Mouse (Mus musculus): ENCODE measurements at regions not wholly inside any gene's neighbourhood (a gene's known extent, or its start where the extent isn't known, plus 50 kb on each side); places are given as distances from the start of the nearest gene placed in this dataset.

GRCm38 (mm10) chr8:118137846-118138245 lies 145.7 kb upstream of the Cdh13 start:
- WGBS: 62% methylated on average over 3 of the region's 3 CpGs
- no peak for ATAC-seq (ENCODE audit: insufficient number of reproducible peaks, insufficient read depth, low FRiP score, low read depth)
- Histone ChIP-seq H3K36me3 (ENCODE audit: control insufficient read depth, insufficient read depth, low read length) (no peaks in the 10 kb centered on the region), H3K9me3 (ENCODE audit: control insufficient read depth, low read depth, low read length) (no peaks in the 10 kb centered on the region), H3K27me3 (ENCODE audit: control insufficient read depth, insufficient read depth, low read length) (no peaks in the 10 kb centered on the region), H3K4me1 (ENCODE audit: control insufficient read depth, insufficient read depth, low read length) (no peaks in the 10 kb centered on the region), H3K9ac (replicated peaks; ENCODE audit: low read depth, low read length) (no peak overlapping the region), H3K4me2 (replicated peaks; ENCODE audit: low read depth, low read length) (no peak overlapping the region), H3K27ac (ENCODE audit: low read length) (no peak overlapping the region), H3K4me3 (ENCODE audit: low read depth, low read length) (no peak overlapping the region)

GRCm38 (mm10) chr8:118124993-118125392 lies 158.5 kb upstream of the Cdh13 start:
- H3K4me1 ChIP-seq (ENCODE audit: control insufficient read depth, insufficient read depth, low read length): no peaks in the 10 kb centered on the region
- ATAC-seq (ENCODE audit: insufficient number of reproducible peaks, insufficient read depth, low FRiP score, low read depth): no peak
- H3K4me3 ChIP-seq (ENCODE audit: low read depth, low read length): no peak overlapping the region
- H3K4me2 ChIP-seq (replicated peaks; ENCODE audit: low read depth, low read length): no peak overlapping the region
- no peaks in the 10 kb centered on the region for H3K27me3 ChIP-seq (ENCODE audit: control insufficient read depth, insufficient read depth, low read length)
- no peaks in the 10 kb centered on the region for H3K9me3 ChIP-seq (ENCODE audit: control insufficient read depth, low read depth, low read length)
- H3K27ac ChIP-seq (ENCODE audit: low read length): no peak overlapping the region
- WGBS: 75% methylated on average over 7 of the region's 7 CpGs
- H3K9ac ChIP-seq (replicated peaks; ENCODE audit: low read depth, low read length): no peak overlapping the region
- H3K36me3 ChIP-seq (ENCODE audit: control insufficient read depth, insufficient read depth, low read length): no peaks in the 10 kb centered on the region

- H3K9ac ChIP-seq (replicated peaks; ENCODE audit: low read depth, low read length): no peak overlapping the region
- no peak for ATAC-seq (ENCODE audit: insufficient number of reproducible peaks, insufficient read depth, low FRiP score, low read depth)
- H3K27ac ChIP-seq (ENCODE audit: low read length): no peak overlapping the region
- no peaks in the 10 kb centered on the region for H3K27me3 ChIP-seq (ENCODE audit: control insufficient read depth, insufficient read depth, low read length)
- H3K9me3 ChIP-seq (ENCODE audit: control insufficient read depth, low read depth, low read length): no peaks in the 10 kb centered on the region
- no peak overlapping the region for H3K4me3 ChIP-seq (ENCODE audit: low read depth, low read length)
- WGBS: 77% methylated on average over 8 of the region's 8 CpGs
- no peak overlapping the region for H3K4me2 ChIP-seq (replicated peaks; ENCODE audit: low read depth, low read length)
- H3K4me1 ChIP-seq (ENCODE audit: control insufficient read depth, insufficient read depth, low read length): no peaks in the 10 kb centered on the region
- H3K36me3 ChIP-seq (ENCODE audit: control insufficient read depth, insufficient read depth, low read length): no peaks in the 10 kb centered on the region
Observed at GRCm38 (mm10) chr8:118114253-118114652, 169.3 kb upstream of the Cdh13 start.

GRCm38 (mm10) chr8:118104464-118105050 lies 179.0 kb upstream of the Cdh13 start:
- Histone ChIP-seq H3K4me1 (ENCODE audit: control insufficient read depth, insufficient read depth, low read length) (no peaks in the 10 kb centered on the region), H3K27me3 (ENCODE audit: control insufficient read depth, insufficient read depth, low read length) (no peaks in the 10 kb centered on the region), H3K27ac (ENCODE audit: low read length) (no peak overlapping the region), H3K4me3 (ENCODE audit: low read depth, low read length) (no peak overlapping the region), H3K9me3 (ENCODE audit: control insufficient read depth, low read depth, low read length) (no peaks in the 10 kb centered on the region), H3K4me2 (replicated peaks; ENCODE audit: low read depth, low read length) (no peak overlapping the region), H3K36me3 (ENCODE audit: control insufficient read depth, insufficient read depth, low read length) (no peaks in the 10 kb centered on the region), H3K9ac (replicated peaks; ENCODE audit: low read depth, low read length) (no peak overlapping the region)
- WGBS: 57% methylated on average over 14 of the region's 14 CpGs
- no peak for ATAC-seq (ENCODE audit: insufficient number of reproducible peaks, insufficient read depth, low FRiP score, low read depth)

- Histone ChIP-seq H3K4me3 (ENCODE audit: low read depth, low read length) (no peak overlapping the region), H3K27ac (ENCODE audit: low read length) (no peak overlapping the region), H3K9ac (replicated peaks; ENCODE audit: low read depth, low read length) (no peak overlapping the region), H3K4me1 (ENCODE audit: control insufficient read depth, insufficient read depth, low read length) (no peaks in the 10 kb centered on the region), H3K36me3 (ENCODE audit: control insufficient read depth, insufficient read depth, low read length) (no peaks in the 10 kb centered on the region), H3K27me3 (ENCODE audit: control insufficient read depth, insufficient read depth, low read length) (no peaks in the 10 kb centered on the region), H3K4me2 (replicated peaks; ENCODE audit: low read depth, low read length) (no peak overlapping the region), H3K9me3 (ENCODE audit: control insufficient read depth, low read depth, low read length) (no peaks in the 10 kb centered on the region)
- 60% methylated on average over 8 of the region's 8 CpGs for WGBS
- ATAC-seq (ENCODE audit: insufficient number of reproducible peaks, insufficient read depth, low FRiP score, low read depth): no peak
Observed at GRCm38 (mm10) chr8:118101346-118101745, 182.2 kb upstream of the Cdh13 start.

- Histone ChIP-seq H3K4me3 (ENCODE audit: low read depth, low read length) (no peak overlapping the region), H3K4me1 (ENCODE audit: control insufficient read depth, insufficient read depth, low read length) (no peaks in the 10 kb centered on the region), H3K27me3 (ENCODE audit: control insufficient read depth, insufficient read depth, low read length) (no peaks in the 10 kb centered on the region), H3K36me3 (ENCODE audit: control insufficient read depth, insufficient read depth, low read length) (no peaks in the 10 kb centered on the region), H3K4me2 (replicated peaks; ENCODE audit: low read depth, low read length) (no peak overlapping the region), H3K27ac (ENCODE audit: low read length) (no peak overlapping the region), H3K9me3 (ENCODE audit: control insufficient read depth, low read depth, low read length) (no peaks in the 10 kb centered on the region), H3K9ac (replicated peaks; ENCODE audit: low read depth, low read length) (no peak overlapping the region)
- no peak for ATAC-seq (ENCODE audit: insufficient number of reproducible peaks, insufficient read depth, low FRiP score, low read depth)
- 68% methylated on average over 5 of the region's 5 CpGs for WGBS
Observed at GRCm38 (mm10) chr8:118062736-118063135, 220.8 kb upstream of the Cdh13 start.

- H3K4me2 ChIP-seq (replicated peaks; ENCODE audit: low read depth, low read length): no peak overlapping the region
- H3K36me3 ChIP-seq (ENCODE audit: control insufficient read depth, insufficient read depth, low read length): no peaks in the 10 kb centered on the region
- H3K4me1 ChIP-seq (ENCODE audit: control insufficient read depth, insufficient read depth, low read length): no peaks in the 10 kb centered on the region
- no peak overlapping the region for H3K4me3 ChIP-seq (ENCODE audit: low read depth, low read length)
- H3K9ac ChIP-seq (replicated peaks; ENCODE audit: low read depth, low read length): no peak overlapping the region
- no peaks in the 10 kb centered on the region for H3K27me3 ChIP-seq (ENCODE audit: control insufficient read depth, insufficient read depth, low read length)
- H3K9me3 ChIP-seq (ENCODE audit: control insufficient read depth, low read depth, low read length): no peaks in the 10 kb centered on the region
- 85% methylated on average over 6 of the region's 6 CpGs for WGBS
- ATAC-seq (ENCODE audit: insufficient number of reproducible peaks, insufficient read depth, low FRiP score, low read depth): no peak
- H3K27ac ChIP-seq (ENCODE audit: low read length): no peak overlapping the region
Observed at GRCm38 (mm10) chr8:118056781-118057180, 226.8 kb upstream of the Cdh13 start.

GRCm38 (mm10) chr8:118055536-118055935 lies 228.0 kb upstream of the Cdh13 start:
- H3K27ac ChIP-seq (ENCODE audit: low read length): no peak overlapping the region
- no peaks in the 10 kb centered on the region for H3K9me3 ChIP-seq (ENCODE audit: control insufficient read depth, low read depth, low read length)
- H3K36me3 ChIP-seq (ENCODE audit: control insufficient read depth, insufficient read depth, low read length): no peaks in the 10 kb centered on the region
- no peaks in the 10 kb centered on the region for H3K27me3 ChIP-seq (ENCODE audit: control insufficient read depth, insufficient read depth, low read length)
- H3K4me2 ChIP-seq (replicated peaks; ENCODE audit: low read depth, low read length): no peak overlapping the region
- ATAC-seq (ENCODE audit: insufficient number of reproducible peaks, insufficient read depth, low FRiP score, low read depth): no peak
- H3K4me3 ChIP-seq (ENCODE audit: low read depth, low read length): no peak overlapping the region
- no peaks in the 10 kb centered on the region for H3K4me1 ChIP-seq (ENCODE audit: control insufficient read depth, insufficient read depth, low read length)
- H3K9ac ChIP-seq (replicated peaks; ENCODE audit: low read depth, low read length): no peak overlapping the region
- 77% methylated on average over 5 of the region's 5 CpGs for WGBS

GRCm38 (mm10) chr8:118050386-118050785 lies 233.1 kb upstream of the Cdh13 start:
- H3K4me2 ChIP-seq (replicated peaks; ENCODE audit: low read depth, low read length): no peak overlapping the region
- no peak overlapping the region for H3K27ac ChIP-seq (ENCODE audit: low read length)
- 89% methylated on average over 3 of the region's 3 CpGs for WGBS
- H3K4me1 ChIP-seq (ENCODE audit: control insufficient read depth, insufficient read depth, low read length): no peaks in the 10 kb centered on the region
- no peak for ATAC-seq (ENCODE audit: insufficient number of reproducible peaks, insufficient read depth, low FRiP score, low read depth)
- no peak overlapping the region for H3K4me3 ChIP-seq (ENCODE audit: low read depth, low read length)
- H3K9ac ChIP-seq (replicated peaks; ENCODE audit: low read depth, low read length): no peak overlapping the region
- no peaks in the 10 kb centered on the region for H3K9me3 ChIP-seq (ENCODE audit: control insufficient read depth, low read depth, low read length)
- H3K27me3 ChIP-seq (ENCODE audit: control insufficient read depth, insufficient read depth, low read length): no peaks in the 10 kb centered on the region
- no peaks in the 10 kb centered on the region for H3K36me3 ChIP-seq (ENCODE audit: control insufficient read depth, insufficient read depth, low read length)
